Comparison of ENCODE assay signal across 17 mouse cellular contexts in the genomic region with DNA sequence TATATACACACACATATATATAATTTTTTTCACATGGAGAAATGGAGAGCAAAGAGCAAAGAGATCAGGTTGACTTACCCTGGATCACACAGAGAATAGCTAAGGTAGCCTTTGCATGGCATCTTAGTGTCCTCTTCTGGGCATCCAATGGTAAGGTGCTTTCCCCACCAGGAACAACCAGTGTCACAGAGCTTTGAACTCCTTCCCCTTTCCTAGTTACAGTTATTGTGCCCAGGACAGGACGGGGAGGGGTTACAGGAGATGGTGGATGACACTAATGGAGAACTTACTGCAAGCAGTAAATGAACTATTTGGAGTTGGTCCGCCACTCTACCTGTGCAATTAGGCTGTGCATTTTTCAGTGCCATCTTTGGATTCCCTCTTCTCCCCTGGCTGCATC.
"Had no signal": no experiment of that assay in that cellular context is flagged by ENCODE, and none has a peak within 500 bp of the region (broad histone marks: within the 10 kb centered on the region; RNA-seq: fewer than 3 reads in every experiment).

No protein-coding gene starts in this region.

- DNase-seq: gastrocnemius, adult 2 months; gastrocnemius, postnatal 10 days; gastrocnemius, postnatal 25 days; heart, adult 18-20 months; heart, postnatal 14 days; heart, postnatal 36 days; kidney, adult 11 months; kidney, adult 2 months; kidney, adult 9 months; kidney, postnatal 14 days; kidney, postnatal 36 days; layer of hippocampus, adult 9-11 months; layer of hippocampus, postnatal 36 days; left cerebral cortex, postnatal 4 days had no signal

- ATAC-seq: hindbrain, embryonic 16.5 days; intestine, embryonic 16.5 days; liver, embryonic 12.5 days had no signal
